Mouse (Mus musculus) kidney, embryonic 15.5 days (tissue): ENCODE data around the gene Mt3. TPM values are rescaled to one million over a fixed set of nuclear protein-coding genes. Genes with fewer than 3 reads are reported as not detected.
"Not testable (repeated sequence)": the region's sequence is repeated elsewhere in the genome, so short reads cannot be mapped to it uniquely, and the experiment has no call there.

ENCODE experiments used
- ATAC-seq: fragments of 200-750 bp; cut with Nextera tagmentation; replicated peaks from 2 replicates; pipeline ENCODE4 v1.8.0; 2017; ENCODE audit warnings: moderate TSS enrichment; ENCODE audit not compliant: low FRiP score
- H3K27ac ChIP-seq: fragments of 300-500 bp; sonication (generic); 2 replicates; pipeline ENCODE4 v1.5.1; 2015; ENCODE audit warnings: mild to moderate bottlenecking, inconsistent platforms
- H3K27me3 ChIP-seq: fragments of 300-500 bp; sonication (generic); 2 replicates; pipeline ENCODE4 v1.6.1; 2015; ENCODE audit warnings: inconsistent platforms
- H3K36me3 ChIP-seq: fragments of 300-500 bp; sonication (generic); 2 replicates; pipeline ENCODE4 v1.6.1; 2015; ENCODE audit warnings: inconsistent platforms
- H3K4me1 ChIP-seq: fragments of 300-500 bp; sonication (generic); 2 replicates; pipeline ENCODE4 v1.6.1; 2015; ENCODE audit warnings: inconsistent platforms
- H3K4me2 ChIP-seq: fragments of 300-500 bp; sonication (generic); 2 replicates; pipeline ENCODE4 v1.6.1; 2015; ENCODE audit warnings: moderate library complexity, mild to moderate bottlenecking, inconsistent platforms
- H3K4me3 ChIP-seq: fragments of 300-500 bp; sonication (generic); replicated peaks from 2 replicates; pipeline ENCODE4 v1.5.1; 2015; ENCODE audit warnings: mild to moderate bottlenecking, inconsistent platforms
- H3K9ac ChIP-seq: fragments of 300-500 bp; sonication (generic); 2 replicates; pipeline ENCODE4 v1.6.1; 2015; ENCODE audit warnings: mild to moderate bottlenecking, inconsistent platforms
- H3K9me3 ChIP-seq: fragments of 300-500 bp; sonication (generic); replicated peaks from 2 replicates; pipeline ENCODE4 v1.6.1; 2016; ENCODE audit warnings: inconsistent platforms
- WGBS: fragments of 180-500 bp; shearing (Covaris S2); methylation state at CpG from one replicate; pipeline ENCODE4 v1.1.7; 2015; ENCODE audit warnings: mixed read lengths; 5-methylcytosine and 5-hydroxymethylcytosine counted together
- polyA plus RNA-seq: library from polyadenylated mRNA; unstranded; fragments of >200 nt; fragmentation: Nextera tagmentation; extraction: Ambion mirVana; gene quantifications from 2 replicates; pipeline ENCODE4 v1.2.1, GENCODE M21; 2015

Mt3 gene
- polyA plus RNA-seq, 1 experiment from 2014 or later, result 2.9 TPM

GRCm38 (mm10) chr8:94165772-94166171 lies 13.4 kb downstream of the Mt3 start:
- H3K9ac ChIP-seq, H3K4me1 ChIP-seq, ATAC-seq, H3K4me2 ChIP-seq, H3K27ac ChIP-seq, H3K4me3 ChIP-seq, H3K36me3 ChIP-seq, H3K9me3 ChIP-seq: not testable (repeated sequence)
- H3K27me3 ChIP-seq, result peaks cover 18% of the 10 kb centered on the region
- WGBS, result 70% methylated on average over 8 of the region's 8 CpGs

GRCm38 (mm10) chr8:94167244-94167643 lies 14.8 kb downstream of the Mt3 start:
- 0 out of 2 replicates have a peak, but pooled peaks have one; percentile 50 for ATAC-seq
- Histone ChIP-seq H3K27ac (no peak overlapping the region), H3K27me3 (peaks cover 33% of the 10 kb centered on the region), H3K36me3 (no peaks in the 10 kb centered on the region), H3K4me1 (peaks cover 20% of the 10 kb centered on the region), H3K9me3 (no peaks in the 10 kb centered on the region), H3K4me2 (peak overlapping the region; percentile 36), H3K4me3 (no peak overlapping the region), H3K9ac (no peak overlapping the region)
- WGBS, result 2% methylated on average over 6 of the region's 6 CpGs

GRCm38 (mm10) chr8:94169547-94169946 lies 17.1 kb downstream of the Mt3 start:
- 81% methylated on average over 5 of the region's 5 CpGs for WGBS
- no peaks in the 10 kb centered on the region for H3K9me3 ChIP-seq
- H3K4me3 ChIP-seq, result no peak overlapping the region
- no peak overlapping the region for H3K4me2 ChIP-seq
- peaks cover 56% of the 10 kb centered on the region for H3K27me3 ChIP-seq
- H3K36me3 ChIP-seq, result no peaks in the 10 kb centered on the region
- no peak overlapping the region for H3K27ac ChIP-seq
- peaks cover 33% of the 10 kb centered on the region for H3K4me1 ChIP-seq
- no peak for ATAC-seq
- no peak overlapping the region for H3K9ac ChIP-seq

- H3K36me3 ChIP-seq, result no peaks in the 10 kb centered on the region
- H3K27me3 ChIP-seq, result peaks cover 74% of the 10 kb centered on the region
- H3K4me2 ChIP-seq, result peak overlapping the region; percentile 95
- 27% methylated on average over 10 of the region's 10 CpGs for WGBS
- ATAC-seq, result no peak
- H3K9me3 ChIP-seq, result no peaks in the 10 kb centered on the region
- peaks cover 33% of the 10 kb centered on the region for H3K4me1 ChIP-seq
- no peak overlapping the region for H3K9ac ChIP-seq
- no peak overlapping the region for H3K27ac ChIP-seq
- peak overlapping the region; percentile 51; the same call in 1 of the 2 replicates for H3K4me3 ChIP-seq
Observed at GRCm38 (mm10) chr8:94171321-94171755, 18.9 kb downstream of the Mt3 start.

GRCm38 (mm10) chr8:94172075-94172808 lies 19.8 kb downstream of the Mt3 start, which contains the start of gene Mt2:
Gene Mt2 (plus strand): TSS chr8:94172664.
- Histone ChIP-seq H3K4me2 (peak within 1 kb of the TSS; percentile 95), H3K27me3 (peaks cover 83% of the 10 kb centered on the region), H3K36me3 (no peaks in the 10 kb centered on the region), H3K4me1 (peaks cover 31% of the 10 kb centered on the region), H3K27ac (peak within 1 kb of the TSS; percentile 57), H3K4me3 (peak within 1 kb of the TSS; percentile 51), H3K9me3 (no peaks in the 10 kb centered on the region), H3K9ac (peak within 1 kb of the TSS; percentile 24)
- under 1% methylated on average over 56 of the region's 56 CpGs for WGBS
- ATAC-seq, result peak; percentile 84

- peak overlapping the region; percentile 51 for H3K4me3 ChIP-seq
- H3K27ac ChIP-seq, result peak overlapping the region; percentile 11
- peak; percentile 8; the same call in 1 of the 2 replicates for ATAC-seq
- peaks cover 91% of the 10 kb centered on the region for H3K27me3 ChIP-seq
- H3K9ac ChIP-seq, result peak overlapping the region; percentile 24
- H3K4me2 ChIP-seq, result peak overlapping the region; percentile 95
- no peaks in the 10 kb centered on the region for H3K9me3 ChIP-seq
- 2% methylated on average over 39 of the region's 39 CpGs for WGBS
- H3K36me3 ChIP-seq, result no peaks in the 10 kb centered on the region
- peaks cover 25% of the 10 kb centered on the region for H3K4me1 ChIP-seq
Observed at GRCm38 (mm10) chr8:94172809-94173732, 20.7 kb downstream of the Mt3 start.

- H3K4me2 ChIP-seq, result peak overlapping the region; percentile 95
- peak overlapping the region; percentile 51 for H3K4me3 ChIP-seq
- WGBS, result 42% methylated on average over 11 of the region's 11 CpGs
- H3K36me3 ChIP-seq, result no peaks in the 10 kb centered on the region
- no peak for ATAC-seq
- no peaks in the 10 kb centered on the region for H3K9me3 ChIP-seq
- H3K27ac ChIP-seq, result no peak overlapping the region
- H3K9ac ChIP-seq, result no peak overlapping the region
- H3K4me1 ChIP-seq, result peaks cover 29% of the 10 kb centered on the region
- H3K27me3 ChIP-seq, result peaks cover 98% of the 10 kb centered on the region
Observed at GRCm38 (mm10) chr8:94173848-94174403, 21.5 kb downstream of the Mt3 start.

- H3K36me3 ChIP-seq, result no peaks in the 10 kb centered on the region
- H3K4me2 ChIP-seq, result no peak overlapping the region
- H3K27me3 ChIP-seq, result peaks cover 98% of the 10 kb centered on the region
- H3K4me1 ChIP-seq, result peaks cover 37% of the 10 kb centered on the region
- H3K9me3 ChIP-seq, result no peaks in the 10 kb centered on the region
- no peak for ATAC-seq
- H3K4me3 ChIP-seq, result no peak overlapping the region
- 23% methylated on average over 7 of the region's 7 CpGs for WGBS
- H3K27ac ChIP-seq, result no peak overlapping the region
- no peak overlapping the region for H3K9ac ChIP-seq
Observed at GRCm38 (mm10) chr8:94174619-94175213, 22.3 kb downstream of the Mt3 start.

GRCm38 (mm10) chr8:94177716-94178390 lies 25.4 kb downstream of the Mt3 start:
- H3K4me1 ChIP-seq, result peaks cover 31% of the 10 kb centered on the region
- ATAC-seq, result no peak
- H3K27ac ChIP-seq, result no peak overlapping the region
- H3K36me3 ChIP-seq, result no peaks in the 10 kb centered on the region
- H3K4me3 ChIP-seq, result no peak overlapping the region
- WGBS, result 47% methylated on average over 7 of the region's 7 CpGs
- H3K9ac ChIP-seq, result no peak overlapping the region
- H3K27me3 ChIP-seq, result peaks cover 97% of the 10 kb centered on the region
- H3K9me3 ChIP-seq, result no peaks in the 10 kb centered on the region
- no peak overlapping the region; the same call in 1 of the 2 replicates for H3K4me2 ChIP-seq

GRCm38 (mm10) chr8:94178857-94179712 lies 26.7 kb downstream of the Mt3 start, which contains the start of gene Mt1:
Gene Mt1 (plus strand): TSS chr8:94179082.
- ATAC-seq, result peak; percentile 88
- Histone ChIP-seq H3K4me3 (peak within 1 kb of the TSS; percentile 52), H3K27me3 (peaks cover 97% of the 10 kb centered on the region), H3K27ac (peak within 1 kb of the TSS; percentile 54; the same call in 1 of the 2 replicates), H3K9me3 (no peaks in the 10 kb centered on the region), H3K4me2 (peak within 1 kb of the TSS; percentile 90), H3K9ac (peak within 1 kb of the TSS; percentile 46), H3K36me3 (no peaks in the 10 kb centered on the region), H3K4me1 (peaks cover 36% of the 10 kb centered on the region)
- under 1% methylated on average over 50 of the region's 50 CpGs for WGBS
